Mouse (Mus musculus) kidney, embryonic 16.5 days (tissue): Measurements from ENCODE around the gene Rapgef5. TPM values are rescaled to one million over a fixed set of nuclear protein-coding genes. Genes with fewer than 3 reads are reported as not detected.

ENCODE experiments used
- ATAC-seq: fragments of 200-750 bp; cut with Nextera tagmentation; 2 replicates; pipeline ENCODE4 v1.8.0; 2017; ENCODE audit warnings: moderate TSS enrichment; ENCODE audit not compliant: low FRiP score, low TSS enrichment
- H3K27ac ChIP-seq: fragments of 300-500 bp; sonication (generic); 2 replicates; pipeline ENCODE4 v1.5.1; 2014; ENCODE audit warnings: low read length
- H3K27me3 ChIP-seq: fragments of 300-500 bp; sonication (generic); 2 replicates; pipeline ENCODE4 v1.6.1; 2014; ENCODE audit warnings: low read length, control low read depth, mixed read lengths; ENCODE audit not compliant: insufficient read depth
- H3K36me3 ChIP-seq: fragments of 300-500 bp; sonication (generic); 2 replicates; pipeline ENCODE4 v1.6.1; 2014; ENCODE audit warnings: low read length, control low read depth, mixed read lengths; ENCODE audit not compliant: insufficient read depth
- H3K4me1 ChIP-seq: fragments of 300-500 bp; sonication (generic); 2 replicates; pipeline ENCODE4 v1.6.1; 2014; ENCODE audit warnings: low read length, control low read depth, mixed read lengths; ENCODE audit not compliant: insufficient read depth
- H3K4me2 ChIP-seq: fragments of 300-500 bp; sonication (generic); replicated peaks from 2 replicates; pipeline ENCODE4 v1.6.1; 2014; ENCODE audit warnings: low read depth, low read length
- H3K4me3 ChIP-seq: fragments of 300-500 bp; sonication (generic); 2 replicates; pipeline ENCODE4 v1.5.1; 2014; ENCODE audit warnings: mild to moderate bottlenecking, low read length
- H3K9ac ChIP-seq: fragments of 300-500 bp; sonication (generic); replicated peaks from 2 replicates; pipeline ENCODE4 v1.6.1; 2014; ENCODE audit warnings: low read length
- H3K9me3 ChIP-seq: fragments of 300-500 bp; sonication (generic); 2 replicates; pipeline ENCODE4 v1.6.1; 2016; ENCODE audit warnings: low read length, control low read depth
- WGBS: fragments of 180-500 bp; shearing (Covaris S2); extraction: QIAGEN DNeasy Blood & Tissue Kit; methylation state at CpG from one replicate; pipeline ENCODE4 v1.1.7; 2014; 5-methylcytosine and 5-hydroxymethylcytosine counted together
- polyA plus RNA-seq: library from polyadenylated mRNA; unstranded; fragments of >200 nt; fragmentation: Nextera tagmentation; extraction: Ambion mirVana; gene quantifications from 2 replicates; pipeline ENCODE4 v1.2.1, GENCODE M21; 2015

Rapgef5 gene
- polyA plus RNA-seq, 1 experiment from 2014 or later, result 15.5 TPM

DNA sequence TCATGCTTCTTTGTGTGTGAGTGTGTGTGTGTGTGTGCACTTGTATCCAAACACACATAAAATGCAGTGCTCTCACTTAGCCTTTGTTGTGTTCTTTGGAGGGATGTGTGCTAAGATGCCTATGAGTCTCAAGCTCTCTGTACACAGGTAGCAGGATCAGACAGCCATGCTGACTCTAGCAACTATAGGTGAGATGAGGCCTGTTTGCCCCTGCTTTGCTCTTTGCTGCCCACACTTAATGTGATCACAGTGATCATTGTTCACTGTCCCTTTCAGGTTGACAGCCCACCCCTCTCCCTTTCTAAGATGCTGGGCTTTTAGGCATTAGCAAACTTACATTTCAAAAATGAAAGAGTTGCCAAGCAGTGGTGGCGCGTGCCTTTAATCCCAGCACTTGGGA is 158.2 kb downstream of the Rapgef5 start:
- Histone ChIP-seq H3K36me3 (no peaks in the 10 kb centered on the region), H3K4me3 (no peak overlapping the region), H3K27ac (no peak overlapping the region), H3K27me3 (no peaks in the 10 kb centered on the region), H3K4me2 (no peak overlapping the region), H3K4me1 (no peaks in the 10 kb centered on the region), H3K9ac (no peak overlapping the region), H3K9me3 (no peaks in the 10 kb centered on the region)
- ATAC-seq, result no peak
- 92% methylated on average over 2 of the region's 2 CpGs for WGBS

DNA sequence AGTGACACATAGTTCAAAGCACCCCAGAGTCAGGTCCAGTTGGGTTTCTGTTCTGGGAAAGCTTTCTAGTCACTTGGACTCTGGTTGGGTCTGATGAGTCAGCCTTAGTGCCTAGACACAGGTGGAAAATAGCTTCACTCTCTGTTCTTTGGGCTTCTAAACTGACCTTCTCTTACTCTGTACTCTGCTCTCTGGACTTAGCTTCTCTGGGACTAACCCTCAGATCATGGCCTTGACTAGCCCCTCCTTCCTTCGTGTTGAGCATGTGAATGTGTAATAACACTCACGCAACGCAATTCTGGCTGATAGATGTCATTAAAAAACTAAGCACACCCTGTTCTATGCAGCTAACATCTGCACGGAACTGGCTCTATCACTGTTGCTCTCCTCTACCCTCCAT is 160.0 kb downstream of the Rapgef5 start:
- no peaks in the 10 kb centered on the region for H3K36me3 ChIP-seq
- 76% methylated on average over 4 of the region's 4 CpGs for WGBS
- H3K4me2 ChIP-seq, result no peak overlapping the region
- no peak for ATAC-seq
- no peak overlapping the region for H3K4me3 ChIP-seq
- H3K4me1 ChIP-seq, result peaks cover 9% of the 10 kb centered on the region; the same call in 1 of the 2 replicates
- H3K27ac ChIP-seq, result no peak overlapping the region
- no peaks in the 10 kb centered on the region for H3K9me3 ChIP-seq
- H3K27me3 ChIP-seq, result no peaks in the 10 kb centered on the region
- no peak overlapping the region for H3K9ac ChIP-seq

DNA sequence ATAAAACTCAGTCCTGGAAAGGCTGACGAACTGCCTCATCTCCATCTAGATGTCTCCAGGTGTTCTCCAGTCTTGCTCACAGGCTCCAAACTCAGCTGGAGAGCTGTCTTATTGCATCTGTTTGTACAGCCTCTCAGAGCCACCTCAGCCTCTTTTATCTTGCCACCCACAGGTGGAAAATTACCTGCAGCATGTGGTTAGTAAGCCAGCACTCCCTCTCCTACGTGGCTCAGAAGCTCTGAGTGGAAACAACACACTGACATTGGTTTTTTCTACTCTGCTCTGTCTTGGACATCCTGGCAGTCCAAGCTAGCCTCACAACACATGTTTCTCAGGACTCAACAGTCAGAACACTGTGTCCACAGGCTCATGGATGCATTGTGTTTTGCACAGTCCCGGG is 162.6 kb downstream of the Rapgef5 start:
- ATAC-seq, result no peak
- no peak overlapping the region for H3K9ac ChIP-seq
- 73% methylated on average over 3 of the region's 3 CpGs for whole genome bisulfite sequencing

DNA sequence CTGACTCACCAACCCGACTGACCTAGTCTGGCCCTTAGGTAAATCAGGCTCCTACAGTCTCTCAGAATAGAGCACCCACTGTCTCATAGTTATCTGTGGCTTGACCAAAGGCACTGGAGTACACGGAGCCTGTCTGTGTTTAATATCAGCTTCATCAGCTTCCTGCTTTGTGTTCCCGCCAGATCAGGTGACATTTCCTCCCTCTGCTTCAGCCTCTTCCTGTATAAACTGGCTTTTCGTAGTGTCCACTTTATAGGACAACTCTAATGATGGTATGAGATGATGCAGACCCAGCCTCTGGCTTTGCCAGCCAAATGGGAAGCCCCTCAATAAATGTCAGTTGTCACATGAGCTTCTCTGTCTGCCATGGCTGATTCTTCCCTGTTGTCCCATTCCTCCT is 163.5 kb downstream of the Rapgef5 start:
- no peaks in the 10 kb centered on the region for H3K27me3 ChIP-seq
- H3K36me3 ChIP-seq, result no peaks in the 10 kb centered on the region
- no peaks in the 10 kb centered on the region for H3K9me3 ChIP-seq
- no peak overlapping the region for H3K27ac ChIP-seq
- no peak overlapping the region for H3K4me3 ChIP-seq
- ATAC-seq, result no peak
- WGBS, result 47% methylated on average over 4 of the region's 4 CpGs
- no peak overlapping the region for H3K9ac ChIP-seq
- H3K4me1 ChIP-seq, result peaks cover 21% of the 10 kb centered on the region
- no peak overlapping the region for H3K4me2 ChIP-seq

More for the DNA sequence above, 162.6 kb downstream of the Rapgef5 start:
- Histone ChIP-seq H3K27ac (no peak overlapping the region), H3K4me2 (no peak overlapping the region), H3K9me3 (no peaks in the 10 kb centered on the region), H3K36me3 (no peaks in the 10 kb centered on the region), H3K4me1 (peaks cover 12% of the 10 kb centered on the region), H3K4me3 (no peak overlapping the region), H3K27me3 (no peaks in the 10 kb centered on the region)

DNA sequence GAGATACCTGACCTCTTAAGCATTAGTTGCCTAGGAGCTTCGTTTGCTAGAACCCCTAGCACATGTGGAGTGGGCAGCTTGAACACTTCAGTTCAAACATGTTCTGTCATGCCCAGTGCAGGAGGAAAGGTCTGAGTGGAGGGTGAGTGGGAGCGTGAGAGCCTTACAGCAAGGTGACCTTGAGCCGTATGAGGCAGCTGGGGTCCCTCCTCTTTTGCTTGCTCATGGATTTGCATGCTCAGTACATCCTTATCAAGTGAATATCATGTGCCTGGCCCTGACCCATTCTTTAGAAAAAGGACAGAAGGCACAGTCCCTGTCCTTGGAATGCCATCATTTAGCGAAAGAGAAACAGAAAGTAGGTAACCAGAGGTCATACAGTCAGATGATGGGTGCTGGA is 165.0 kb downstream of the Rapgef5 start:
- no peak for ATAC-seq
- 79% methylated on average over 4 of the region's 4 CpGs for WGBS
- Histone ChIP-seq H3K9me3 (no peaks in the 10 kb centered on the region), H3K4me2 (no peak overlapping the region), H3K4me1 (peaks cover 21% of the 10 kb centered on the region), H3K36me3 (no peaks in the 10 kb centered on the region), H3K4me3 (no peak overlapping the region), H3K27ac (no peak overlapping the region), H3K9ac (no peak overlapping the region), H3K27me3 (no peaks in the 10 kb centered on the region)

DNA sequence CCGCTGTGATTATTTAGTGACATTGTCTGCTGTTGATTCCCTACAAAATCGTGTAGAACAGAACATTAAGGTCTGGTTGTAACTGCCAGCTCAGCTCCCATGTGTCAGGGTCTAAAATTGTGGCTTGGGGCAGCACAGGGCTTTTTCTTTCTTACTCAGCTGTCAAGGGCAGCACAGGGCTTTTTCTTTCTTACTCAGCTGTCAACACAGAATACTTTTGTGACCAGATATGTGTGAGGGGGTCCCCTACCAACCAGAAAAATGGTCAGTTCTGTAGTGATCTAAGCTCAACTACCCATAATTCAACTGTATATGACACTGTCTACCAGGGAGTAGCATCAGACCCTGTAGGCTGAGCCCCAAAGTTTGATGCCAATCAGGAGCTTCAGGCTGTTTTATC is 167.1 kb downstream of the Rapgef5 start:
- H3K4me3 ChIP-seq, result no peak overlapping the region
- H3K9ac ChIP-seq, result no peak overlapping the region
- H3K9me3 ChIP-seq, result no peaks in the 10 kb centered on the region
- H3K4me1 ChIP-seq, result peaks cover 22% of the 10 kb centered on the region
- no peak overlapping the region for H3K27ac ChIP-seq
- no peaks in the 10 kb centered on the region for H3K36me3 ChIP-seq
- ATAC-seq, result no peak
- no peak overlapping the region for H3K4me2 ChIP-seq
- 60% methylated on average over 2 of the region's 2 CpGs for WGBS
- H3K27me3 ChIP-seq, result no peaks in the 10 kb centered on the region

DNA sequence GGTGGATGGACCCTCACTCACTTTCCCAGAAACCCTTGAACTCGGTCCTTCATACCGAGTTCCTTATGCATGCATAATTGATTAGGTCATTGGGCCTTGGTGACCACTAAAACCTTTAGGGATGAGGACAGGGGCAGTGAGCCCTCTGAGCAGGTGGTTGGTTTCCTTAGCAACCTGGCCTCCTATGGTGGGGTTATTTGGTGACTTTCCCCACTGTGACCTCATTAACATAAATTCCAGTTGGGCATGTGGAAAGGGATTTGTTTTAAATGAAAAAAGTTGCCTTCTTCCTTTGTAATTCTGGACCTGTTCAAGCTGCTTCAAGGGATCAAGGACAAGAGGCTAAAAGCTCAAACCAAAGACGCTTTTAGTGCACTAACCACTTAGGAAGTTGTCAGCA is 167.7 kb downstream of the Rapgef5 start:
- H3K9me3 ChIP-seq, result no peaks in the 10 kb centered on the region
- peak overlapping the region; percentile 19; the same call in 1 of the 2 replicates for H3K27ac ChIP-seq
- no peaks in the 10 kb centered on the region for H3K27me3 ChIP-seq
- no peak for ATAC-seq
- peaks cover 27% of the 10 kb centered on the region for H3K4me1 ChIP-seq
- 28% methylated on average over 3 of the region's 3 CpGs for WGBS
- H3K9ac ChIP-seq, result no peak overlapping the region
- H3K4me2 ChIP-seq, result no peak overlapping the region
- H3K4me3 ChIP-seq, result no peak overlapping the region
- no peaks in the 10 kb centered on the region for H3K36me3 ChIP-seq

DNA sequence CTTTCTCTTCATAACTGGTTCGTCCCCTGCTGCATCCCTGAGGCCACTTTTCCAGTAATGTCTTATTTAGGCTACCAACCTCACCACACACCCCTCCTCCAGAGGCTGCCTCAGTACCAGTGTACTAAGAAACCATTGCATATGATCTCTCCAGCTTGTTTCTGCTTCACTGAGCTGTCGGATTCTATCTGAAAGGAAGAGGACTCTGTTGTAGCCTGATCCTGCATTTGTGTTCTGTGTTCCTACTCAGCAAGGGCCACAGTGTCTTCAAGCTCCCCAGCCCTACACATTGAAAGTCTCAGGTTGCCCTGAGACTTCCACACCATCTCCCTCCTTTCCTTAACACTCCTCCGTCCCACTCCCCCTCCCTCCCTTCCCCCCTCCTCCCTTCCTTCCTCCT is 168.5 kb downstream of the Rapgef5 start:
- Histone ChIP-seq H3K4me2 (no peak overlapping the region), H3K9me3 (no peaks in the 10 kb centered on the region), H3K9ac (no peak overlapping the region), H3K4me1 (peaks cover 27% of the 10 kb centered on the region), H3K36me3 (no peaks in the 10 kb centered on the region), H3K27ac (peak overlapping the region; percentile 19; the same call in 1 of the 2 replicates), H3K27me3 (no peaks in the 10 kb centered on the region), H3K4me3 (no peak overlapping the region)
- peak; percentile 52; the same call in 1 of the 2 replicates for ATAC-seq
- WGBS, result 29% methylated on average over 3 of the region's 3 CpGs

DNA sequence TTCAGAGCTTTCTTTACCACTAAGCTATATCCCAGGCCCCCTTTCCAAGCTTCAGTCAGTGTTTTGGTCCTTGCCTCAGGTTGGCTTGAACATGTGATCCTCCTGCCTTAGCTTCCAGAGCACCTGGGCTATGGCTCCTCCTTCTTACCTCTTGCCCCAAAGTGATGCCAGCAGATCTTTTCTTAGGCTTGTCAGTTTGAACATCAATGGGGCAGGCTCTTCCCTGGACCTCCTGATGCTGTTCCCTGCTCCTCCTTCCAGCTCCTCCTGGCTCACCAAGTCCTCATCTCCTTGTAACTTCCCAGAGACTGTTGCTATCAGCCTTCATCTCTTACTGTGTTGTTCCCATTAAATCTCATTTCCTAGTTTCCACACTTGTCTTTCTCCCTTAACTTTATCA is 169.1 kb downstream of the Rapgef5 start:
- no peak overlapping the region for H3K4me2 ChIP-seq
- no peak overlapping the region for H3K27ac ChIP-seq
- H3K4me1 ChIP-seq, result peaks cover 22% of the 10 kb centered on the region
- no peaks in the 10 kb centered on the region for H3K9me3 ChIP-seq
- no peak overlapping the region for H3K9ac ChIP-seq
- no peak for ATAC-seq
- H3K4me3 ChIP-seq, result no peak overlapping the region
- H3K36me3 ChIP-seq, result no peaks in the 10 kb centered on the region
- H3K27me3 ChIP-seq, result no peaks in the 10 kb centered on the region

DNA sequence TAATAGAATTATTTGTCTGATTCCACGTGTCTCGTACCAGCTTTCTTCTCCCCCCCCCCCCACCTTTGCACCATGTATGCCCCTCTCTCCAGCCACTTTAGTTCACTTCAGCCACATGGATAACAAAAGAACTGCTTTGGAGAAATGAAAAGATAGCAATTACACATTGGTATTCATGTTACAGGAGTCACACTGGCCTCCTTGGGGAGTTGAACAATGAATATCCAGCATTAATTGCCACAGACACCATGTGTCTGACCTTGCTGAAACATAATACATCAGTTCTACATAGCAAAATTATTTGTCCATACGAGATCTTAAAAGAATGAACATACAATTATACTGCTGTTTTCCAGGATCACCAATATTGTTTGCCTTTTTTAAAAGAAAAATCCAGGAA is 170.5 kb downstream of the Rapgef5 start:
- 57% methylated on average over 3 of the region's 3 CpGs for WGBS

More for the DNA sequence above, 170.5 kb downstream of the Rapgef5 start:
- H3K4me2 ChIP-seq, result no peak overlapping the region
- no peaks in the 10 kb centered on the region for H3K9me3 ChIP-seq
- no peaks in the 10 kb centered on the region for H3K27me3 ChIP-seq
- H3K4me1 ChIP-seq, result peaks cover 19% of the 10 kb centered on the region
- ATAC-seq, result no peak
- H3K4me3 ChIP-seq, result no peak overlapping the region
- no peaks in the 10 kb centered on the region for H3K36me3 ChIP-seq
- H3K27ac ChIP-seq, result no peak overlapping the region
- no peak overlapping the region for H3K9ac ChIP-seq
